Comparison of ENCODE assay signal across 15 mouse cellular contexts in the genomic region with DNA sequence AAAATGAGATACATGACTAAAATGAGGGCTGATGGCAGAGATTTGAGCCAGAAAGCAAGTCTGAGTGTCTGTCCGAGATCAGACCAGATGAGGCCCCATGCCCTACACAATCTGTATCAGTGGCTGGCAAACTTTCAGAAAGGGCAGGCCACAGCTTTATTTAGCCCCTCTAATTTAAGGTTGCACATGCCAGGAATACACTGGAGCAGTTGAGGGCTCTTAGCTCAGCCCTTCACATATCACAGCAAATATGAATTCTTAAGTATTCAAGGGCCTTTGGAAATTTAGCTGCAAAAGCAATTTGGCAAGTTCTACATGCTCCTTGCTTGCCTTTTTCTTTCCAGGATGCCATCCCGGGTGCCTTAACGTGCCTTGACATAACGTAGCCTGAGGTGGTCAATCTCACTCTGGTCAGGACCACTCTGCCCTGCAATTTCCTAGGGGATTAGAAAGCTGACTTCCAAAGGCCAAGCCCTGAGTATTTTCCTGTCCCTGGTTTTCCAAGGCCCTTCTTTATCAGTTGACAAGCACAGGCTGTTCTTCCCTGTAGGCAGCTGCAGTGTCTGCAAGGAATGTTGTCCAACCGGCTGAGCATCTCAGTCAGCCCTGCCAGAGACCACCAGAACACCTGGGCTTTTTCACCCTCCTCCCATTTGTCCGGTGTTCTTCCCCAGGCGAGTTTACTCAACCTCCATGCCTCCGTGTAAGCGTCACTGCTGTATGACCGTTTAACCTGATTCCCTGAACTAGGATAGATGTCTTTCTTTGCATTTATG. TPM values are rescaled to one million over a fixed set of nuclear protein-coding genes. Genes with fewer than 3 reads are reported as not detected.
DNase-seq lines count a peak whose midpoint lies in the region; ATAC-seq and TF ChIP-seq lines count a peak whose summit lies in the region.
"Had no signal": no experiment of that assay in that cellular context is flagged by ENCODE, and none has a peak within 500 bp of the region (broad histone marks: within the 10 kb centered on the region; RNA-seq: fewer than 3 reads in every experiment).

No protein-coding gene starts in this region.

- no peaks in the 10 kb centered on the region for H3K27me3 ChIP-seq in intestine, embryonic 15.5 days (replicated peaks)
- H3K27me3 ChIP-seq in intestine, postnatal 0 days (replicated peaks; ENCODE audit: control insufficient read depth, insufficient read depth, low read length): no peaks in the 10 kb centered on the region
- no peaks in the 10 kb centered on the region for H3K27me3 ChIP-seq in embryonic facial prominence, embryonic 15.5 days
- H3K27me3 ChIP-seq in limb, embryonic 11.5 days (ENCODE audit: control insufficient read depth, insufficient read depth, low read length): no peaks in the 10 kb centered on the region

- peak; percentile 21 for DNase-seq in limb, embryonic 11.5 days (ENCODE audit: low spot score)
- peak; percentile 50 for DNase-seq in lung, postnatal 36 days
- DNase-seq in frontal cortex, postnatal 25 days (ENCODE audit: low spot score in 2 of 2): no peak
- DNase-seq in cerebellum, postnatal 25 days: no peak
- DNase-seq in B cell, adult 2 months: no peak
- DNase-seq: kidney, adult 11 months; right cerebral cortex, postnatal 4 days had no signal

- WGBS in intestine, embryonic 15.5 days: 42% methylated on average over 10 of the region's 10 CpGs
- WGBS in intestine, postnatal 0 days: 42% methylated on average over 10 of the region's 10 CpGs
- WGBS in embryonic facial prominence, embryonic 15.5 days: 47% methylated on average over 10 of the region's 10 CpGs
- WGBS in limb, embryonic 11.5 days: 66% methylated on average over 10 of the region's 10 CpGs

- H3K27ac ChIP-seq in intestine, embryonic 15.5 days: no peak overlapping the region
- no peak overlapping the region for H3K27ac ChIP-seq in intestine, postnatal 0 days (ENCODE audit: low read depth, low read length)
- H3K27ac ChIP-seq in embryonic facial prominence, embryonic 15.5 days (replicated peaks): peak overlapping the region; percentile 39; the same call in 1 of the 2 replicates
- no peak overlapping the region for H3K27ac ChIP-seq in limb, embryonic 11.5 days (replicated peaks; ENCODE audit: low read depth, low read length)
- H3K27ac ChIP-seq: liver, embryonic 14.5 days had no signal

- no peak overlapping the region for H3K4me2 ChIP-seq in intestine, embryonic 15.5 days (replicated peaks)
- no peak overlapping the region for H3K4me2 ChIP-seq in intestine, postnatal 0 days (replicated peaks; ENCODE audit: low read depth)
- H3K4me2 ChIP-seq in embryonic facial prominence, embryonic 15.5 days (replicated peaks): no peak overlapping the region
- H3K4me2 ChIP-seq in limb, embryonic 11.5 days (ENCODE audit: low read depth, severe bottlenecking): no peak overlapping the region
- H3K4me2 ChIP-seq: midbrain, embryonic 11.5 days had no signal

- peak; percentile 47; the same call in 1 of the 2 replicates for ATAC-seq in intestine, embryonic 15.5 days
- no peak for ATAC-seq in intestine, postnatal 0 days
- ATAC-seq in embryonic facial prominence, embryonic 15.5 days (ENCODE audit: insufficient number of reproducible peaks, low FRiP score, low TSS enrichment, low read depth): no peak
- no peak for ATAC-seq in limb, embryonic 11.5 days (ENCODE audit: insufficient number of reproducible peaks, low FRiP score, low TSS enrichment, low read depth)
- ATAC-seq: CD4-positive, CD25-positive, alpha-beta regulatory T cell, adult 4 months had no signal

- no peak for TF ChIP-seq CTCF in intestine, postnatal 0 days (IDR thresholded peaks at IDR 0.05; ENCODE audit: low read depth)

- no peaks in the 10 kb centered on the region for H3K9me3 ChIP-seq in intestine, embryonic 15.5 days
- no peaks in the 10 kb centered on the region for H3K9me3 ChIP-seq in intestine, postnatal 0 days (ENCODE audit: control insufficient read depth)
- no peaks in the 10 kb centered on the region for H3K9me3 ChIP-seq in embryonic facial prominence, embryonic 15.5 days (replicated peaks)
- no peaks in the 10 kb centered on the region for H3K9me3 ChIP-seq in limb, embryonic 11.5 days (ENCODE audit: control insufficient read depth, low read length)

- H3K9ac ChIP-seq in intestine, embryonic 15.5 days: no peak overlapping the region
- H3K9ac ChIP-seq in intestine, postnatal 0 days (ENCODE audit: low read depth, low read length): no peak overlapping the region
- H3K9ac ChIP-seq in embryonic facial prominence, embryonic 15.5 days: no peak overlapping the region
- H3K9ac ChIP-seq in limb, embryonic 11.5 days (ENCODE audit: low read length): no peak overlapping the region
- H3K9ac ChIP-seq: liver, embryonic 14.5 days had no signal

- H3K36me3 ChIP-seq in intestine, embryonic 15.5 days: no peaks in the 10 kb centered on the region
- H3K36me3 ChIP-seq in intestine, postnatal 0 days (ENCODE audit: control insufficient read depth, insufficient read depth): no peaks in the 10 kb centered on the region
- no peaks in the 10 kb centered on the region for H3K36me3 ChIP-seq in embryonic facial prominence, embryonic 15.5 days
- no peaks in the 10 kb centered on the region for H3K36me3 ChIP-seq in limb, embryonic 11.5 days (ENCODE audit: control insufficient read depth, insufficient read depth, low read length)

- H3K4me3 ChIP-seq in intestine, embryonic 15.5 days (replicated peaks): no peak overlapping the region
- no peak overlapping the region for H3K4me3 ChIP-seq in intestine, postnatal 0 days (ENCODE audit: low read depth, low read length)
- H3K4me3 ChIP-seq in embryonic facial prominence, embryonic 15.5 days (replicated peaks): no peak overlapping the region
- H3K4me3 ChIP-seq in limb, embryonic 11.5 days (ENCODE audit: low read depth, low read length): no peak overlapping the region

- no peaks in the 10 kb centered on the region for H3K4me1 ChIP-seq in intestine, embryonic 15.5 days (replicated peaks)
- no peaks in the 10 kb centered on the region for H3K4me1 ChIP-seq in intestine, postnatal 0 days (replicated peaks; ENCODE audit: control insufficient read depth, insufficient read depth, low read length)
- no peaks in the 10 kb centered on the region for H3K4me1 ChIP-seq in embryonic facial prominence, embryonic 15.5 days
- no peaks in the 10 kb centered on the region for H3K4me1 ChIP-seq in limb, embryonic 11.5 days (ENCODE audit: control insufficient read depth, insufficient read depth, low read length)

RNA-seq across cellular contexts. Expression of a gene that starts 25.8 kb away (rescaled TPM):
- 0.06 and 0.08 TPM in 2 replicates for polyA plus RNA-seq in intestine, embryonic 15.5 days (2015; fragmentation: Nextera tagmentation; extraction: Ambion mirVana)
- polyA plus RNA-seq in intestine, postnatal 0 days (2015; fragmentation: Nextera tagmentation; extraction: Ambion mirVana): 0.05 and 0.14 TPM in 2 replicates
- polyA plus RNA-seq in embryonic facial prominence, embryonic 15.5 days (2015; fragmentation: Nextera tagmentation; extraction: Ambion mirVana): 0.11 and 0.16 TPM in 2 replicates
- polyA plus RNA-seq in limb, embryonic 11.5 days (2014; fragmentation: Nextera tagmentation; extraction: Ambion mirVana): 0.23 TPM in 1 of 2 replicates, not detected in the other
- polyA plus RNA-seq: large intestine, adult 2 months; midbrain, embryonic 11.5 days; stomach, embryonic 14.5 days had no signal

RNA-seq across cellular contexts. Expression of a gene that starts 49.5 kb away (rescaled TPM):
- 17.3 and 20.7 TPM in 2 replicates for polyA plus RNA-seq in intestine, embryonic 15.5 days (2015; fragmentation: Nextera tagmentation; extraction: Ambion mirVana)
- polyA plus RNA-seq in intestine, postnatal 0 days (2015; fragmentation: Nextera tagmentation; extraction: Ambion mirVana): 18.4 and 20.4 TPM in 2 replicates
- polyA plus RNA-seq in embryonic facial prominence, embryonic 15.5 days (2015; fragmentation: Nextera tagmentation; extraction: Ambion mirVana): 25.6 and 26.1 TPM in 2 replicates
- 45.8 and 47.7 TPM in 2 replicates for polyA plus RNA-seq in limb, embryonic 11.5 days (2014; fragmentation: Nextera tagmentation; extraction: Ambion mirVana)

Comparison
In these comparisons a context has a peak if more than half of its experiments do, and no peak if none do; other contexts are left out.
1. DNase-seq: peak in limb, embryonic 11.5 days (single experiment) and lung, postnatal 36 days (single experiment); none in frontal cortex, postnatal 25 days (0 of 2), cerebellum, postnatal 25 days (0 of 2) and B cell, adult 2 months (0 of 2).